12 mouse cellular contexts compared by ENCODE assay signal in genomic region chr17:45530346-45530782, GRCm38 (mm10). TPM values are rescaled to one million over a fixed set of nuclear protein-coding genes. Genes with fewer than 3 reads are reported as not detected.
DNase-seq lines count a peak whose midpoint lies in the region; ATAC-seq and TF ChIP-seq lines count a peak whose summit lies in the region.
"Had no signal": no experiment of that assay in that cellular context is flagged by ENCODE, and none has a peak within 500 bp of the region (broad histone marks: within the 10 kb centered on the region; RNA-seq: fewer than 3 reads in every experiment).

No protein-coding gene starts in this region.

- 50% methylated on average over 13 of the region's 13 CpGs for WGBS in hindbrain, embryonic 13.5 days
- WGBS in hindbrain, embryonic 12.5 days, result 45% methylated on average over 13 of the region's 13 CpGs
- 27% methylated on average over 13 of the region's 13 CpGs for WGBS in hindbrain, postnatal 0 days

- TF ChIP-seq CTCF in ES-Bruce4 (IDR thresholded peaks at IDR 0.05; ENCODE audit: low read depth, low read length), result peak; percentile 35
- TF ChIP-seq CTCF in hindbrain, postnatal 0 days (IDR thresholded peaks at IDR 0.05; ENCODE audit: low read depth), result peak; percentile 53

- peak; percentile 60; the same call in 1 of the 2 replicates for ATAC-seq in hindbrain, embryonic 13.5 days (ENCODE audit: low FRiP score)
- ATAC-seq in hindbrain, embryonic 12.5 days (ENCODE audit: low FRiP score), result no peak
- peak; percentile 81 for ATAC-seq in hindbrain, postnatal 0 days

- no peak overlapping the region for H3K4me3 ChIP-seq in hindbrain, embryonic 13.5 days
- H3K4me3 ChIP-seq in hindbrain, embryonic 12.5 days, result no peak overlapping the region
- H3K4me3 ChIP-seq in ES-Bruce4 (ENCODE audit: low read depth, low read length), result no peak overlapping the region
- H3K4me3 ChIP-seq in hindbrain, postnatal 0 days (ENCODE audit: low read length), result no peak overlapping the region
- H3K4me3 ChIP-seq: midbrain, embryonic 12.5 days had no signal

- no peaks in the 10 kb centered on the region for H3K4me1 ChIP-seq in hindbrain, embryonic 13.5 days (replicated peaks)
- no peaks in the 10 kb centered on the region for H3K4me1 ChIP-seq in hindbrain, embryonic 12.5 days
- H3K4me1 ChIP-seq in ES-Bruce4 (ENCODE audit: control insufficient read depth, insufficient read depth, low read length), result peaks cover 4% of the 10 kb centered on the region
- no peaks in the 10 kb centered on the region; the same call in 1 of the 2 replicates for H3K4me1 ChIP-seq in hindbrain, postnatal 0 days (ENCODE audit: insufficient read depth, low read length)
- H3K4me1 ChIP-seq: midbrain, embryonic 12.5 days had no signal

- peak; percentile 91 for DNase-seq in cerebellum, adult 8-10 months
- DNase-seq in hindbrain, postnatal 0 days (ENCODE audit: low spot score), result peak; percentile 84
- no peak for DNase-seq in Muller cell, postnatal 12 days (ENCODE audit: inconsistent ontology term)
- no peak for DNase-seq in kidney, adult 9 months
- DNase-seq in adrenal gland, postnatal 36 days, result no peak
- DNase-seq: B cell, adult 2 months; heart, adult 18-20 months; lung, adult 18-20 months had no signal

- no peak overlapping the region for H3K4me2 ChIP-seq in hindbrain, embryonic 13.5 days
- no peak overlapping the region for H3K4me2 ChIP-seq in hindbrain, embryonic 12.5 days (replicated peaks)
- no peak overlapping the region for H3K4me2 ChIP-seq in hindbrain, postnatal 0 days (ENCODE audit: low read depth, low read length)
- H3K4me2 ChIP-seq: midbrain, embryonic 12.5 days had no signal

- H3K36me3 ChIP-seq in hindbrain, embryonic 13.5 days, result no peaks in the 10 kb centered on the region
- no peaks in the 10 kb centered on the region for H3K36me3 ChIP-seq in hindbrain, embryonic 12.5 days
- no peaks in the 10 kb centered on the region for H3K36me3 ChIP-seq in ES-Bruce4 (ENCODE audit: control insufficient read depth, insufficient read depth, low read length, poor library complexity, severe bottlenecking)
- no peaks in the 10 kb centered on the region for H3K36me3 ChIP-seq in hindbrain, postnatal 0 days (ENCODE audit: insufficient read depth, low read length)
- H3K36me3 ChIP-seq: midbrain, embryonic 12.5 days had no signal

- H3K27ac ChIP-seq in hindbrain, embryonic 13.5 days, result 0 out of 2 replicates have a peak overlapping the region, but pooled peaks have one; percentile 12
- H3K27ac ChIP-seq in hindbrain, embryonic 12.5 days, result no peak overlapping the region
- no peak overlapping the region for H3K27ac ChIP-seq in ES-Bruce4 (ENCODE audit: insufficient read depth, low read length)
- H3K27ac ChIP-seq in hindbrain, postnatal 0 days, result peak overlapping the region; percentile 52
- H3K27ac ChIP-seq: midbrain, embryonic 12.5 days had no signal

- no peaks in the 10 kb centered on the region for H3K9me3 ChIP-seq in hindbrain, embryonic 13.5 days
- H3K9me3 ChIP-seq in hindbrain, embryonic 12.5 days (replicated peaks), result no peaks in the 10 kb centered on the region
- H3K9me3 ChIP-seq in ES-Bruce4 (replicated peaks; ENCODE audit: control insufficient read depth, insufficient read depth, low read length, poor library complexity, severe bottlenecking), result no peaks in the 10 kb centered on the region
- no peaks in the 10 kb centered on the region for H3K9me3 ChIP-seq in hindbrain, postnatal 0 days (ENCODE audit: low read length)
- H3K9me3 ChIP-seq: midbrain, embryonic 12.5 days had no signal

- H3K27me3 ChIP-seq in hindbrain, embryonic 13.5 days, result peaks cover 70% of the 10 kb centered on the region
- H3K27me3 ChIP-seq in hindbrain, embryonic 12.5 days, result peaks cover 57% of the 10 kb centered on the region
- H3K27me3 ChIP-seq in ES-Bruce4 (ENCODE audit: control insufficient read depth, insufficient read depth, low read length, poor library complexity, severe bottlenecking), result no peaks in the 10 kb centered on the region
- H3K27me3 ChIP-seq in hindbrain, postnatal 0 days (ENCODE audit: insufficient read depth, low read length), result no peaks in the 10 kb centered on the region

- H3K9ac ChIP-seq in hindbrain, embryonic 13.5 days, result no peak overlapping the region
- no peak overlapping the region for H3K9ac ChIP-seq in hindbrain, embryonic 12.5 days
- no peak overlapping the region for H3K9ac ChIP-seq in ES-Bruce4 (ENCODE audit: low read depth, poor library complexity, severe bottlenecking)
- H3K9ac ChIP-seq in hindbrain, postnatal 0 days (replicated peaks; ENCODE audit: low read length), result no peak overlapping the region
- H3K9ac ChIP-seq: midbrain, embryonic 12.5 days had no signal

- no peak for TF ChIP-seq EP300 in ES-Bruce4 (IDR thresholded peaks at IDR 0.05; ENCODE audit: insufficient read depth, low read depth, low read length)

- TF ChIP-seq POLR2A in ES-Bruce4 (IDR thresholded peaks at IDR 0.05; ENCODE audit: insufficient read depth, low read length), result no peak

RNA-seq across cellular contexts. Expression of gene Tcte1, which starts 7.1 kb away (rescaled TPM):
- polyA plus RNA-seq in hindbrain, embryonic 13.5 days (2015; fragmentation: Nextera tagmentation; extraction: Ambion mirVana), result 3.0 TPM in 2 replicates
- 2.3 and 3.2 TPM in 2 replicates for polyA plus RNA-seq in hindbrain, embryonic 12.5 days (2016; fragmentation: Nextera tagmentation; extraction: Ambion mirVana)
- not detected in 2 replicates for polyA plus RNA-seq in ES-Bruce4 (2011; ENCODE audit: insufficient read depth, insufficient read length, low read depth, missing spikeins)
- total RNA-seq in hindbrain, postnatal 0 days (2014; rRNA removed), result 0.58 and 1.5 TPM in 2 replicates
- 3.9 and 4.3 TPM in 2 replicates for polyA plus RNA-seq in hindbrain, postnatal 0 days (2015; fragmentation: Nextera tagmentation; extraction: Ambion mirVana)
- total RNA-seq in adrenal gland, postnatal 36 days (2021), result not detected
- total RNA-seq: heart, adult 18-20 months had no signal

RNA-seq across cellular contexts. Expression of gene Tmem151b, which starts 19.1 kb away (rescaled TPM):
- 26.6 and 27.3 TPM in 2 replicates for polyA plus RNA-seq in hindbrain, embryonic 13.5 days (2015; fragmentation: Nextera tagmentation; extraction: Ambion mirVana)
- 12.3 and 13.0 TPM in 2 replicates for polyA plus RNA-seq in hindbrain, embryonic 12.5 days (2016; fragmentation: Nextera tagmentation; extraction: Ambion mirVana)
- 1.5 and 1.8 TPM in 2 replicates for polyA plus RNA-seq in ES-Bruce4 (2011; ENCODE audit: insufficient read depth, insufficient read length, low read depth, missing spikeins)
- total RNA-seq in hindbrain, postnatal 0 days (2014; rRNA removed), result 107 and 114 TPM in 2 replicates
- polyA plus RNA-seq in hindbrain, postnatal 0 days (2015; fragmentation: Nextera tagmentation; extraction: Ambion mirVana), result 29.5 and 29.8 TPM in 2 replicates
- total RNA-seq in adrenal gland, postnatal 36 days (2021), result under 1 TPM; 0.13 to 0.23 TPM

RNA-seq across cellular contexts. Expression of gene Aars2, which starts 23.7 kb away (rescaled TPM):
- polyA plus RNA-seq in hindbrain, embryonic 13.5 days (2015; fragmentation: Nextera tagmentation; extraction: Ambion mirVana), result 17.4 and 19.1 TPM in 2 replicates
- polyA plus RNA-seq in hindbrain, embryonic 12.5 days (2016; fragmentation: Nextera tagmentation; extraction: Ambion mirVana), result 23.0 and 23.4 TPM in 2 replicates
- 18.1 and 19.0 TPM in 2 replicates for polyA plus RNA-seq in ES-Bruce4 (2011; ENCODE audit: insufficient read depth, insufficient read length, low read depth, missing spikeins)
- total RNA-seq in hindbrain, postnatal 0 days (2014; rRNA removed), result 28.5 and 34.5 TPM in 2 replicates
- polyA plus RNA-seq in hindbrain, postnatal 0 days (2015; fragmentation: Nextera tagmentation; extraction: Ambion mirVana), result 14.2 and 15.7 TPM in 2 replicates
- total RNA-seq in adrenal gland, postnatal 36 days (2021), result 10 to 100 TPM; 16.8 to 17.4 TPM

RNA-seq across cellular contexts. Expression of gene Nfkbie, which starts 25.1 kb away (rescaled TPM):
- 5.6 and 6.5 TPM in 2 replicates for polyA plus RNA-seq in hindbrain, embryonic 13.5 days (2015; fragmentation: Nextera tagmentation; extraction: Ambion mirVana)
- 7.0 and 7.7 TPM in 2 replicates for polyA plus RNA-seq in hindbrain, embryonic 12.5 days (2016; fragmentation: Nextera tagmentation; extraction: Ambion mirVana)
- 2.7 and 3.0 TPM in 2 replicates for polyA plus RNA-seq in ES-Bruce4 (2011; ENCODE audit: insufficient read depth, insufficient read length, low read depth, missing spikeins)
- total RNA-seq in hindbrain, postnatal 0 days (2014; rRNA removed), result 7.7 and 9.2 TPM in 2 replicates
- polyA plus RNA-seq in hindbrain, postnatal 0 days (2015; fragmentation: Nextera tagmentation; extraction: Ambion mirVana), result 5.2 and 6.0 TPM in 2 replicates
- 1 to 10 TPM; 3.7 TPM for total RNA-seq in adrenal gland, postnatal 36 days (2021)

RNA-seq across cellular contexts. Expression of gene Slc35b2, which starts 33.3 kb away (rescaled TPM):
- polyA plus RNA-seq in hindbrain, embryonic 13.5 days (2015; fragmentation: Nextera tagmentation; extraction: Ambion mirVana), result 86.5 and 91.1 TPM in 2 replicates
- 90.6 and 92.4 TPM in 2 replicates for polyA plus RNA-seq in hindbrain, embryonic 12.5 days (2016; fragmentation: Nextera tagmentation; extraction: Ambion mirVana)
- polyA plus RNA-seq in ES-Bruce4 (2011; ENCODE audit: insufficient read depth, insufficient read length, low read depth, missing spikeins), result 28.2 and 31.7 TPM in 2 replicates
- 105 and 139 TPM in 2 replicates for total RNA-seq in hindbrain, postnatal 0 days (2014; rRNA removed)
- polyA plus RNA-seq in hindbrain, postnatal 0 days (2015; fragmentation: Nextera tagmentation; extraction: Ambion mirVana), result 90.3 and 94.0 TPM in 2 replicates
- 10 to 100 TPM; 43.4 to 75.9 TPM for total RNA-seq in adrenal gland, postnatal 36 days (2021)

Comparison
In these comparisons a context has a peak if more than half of its experiments do, and no peak if none do; other contexts are left out.
1. H3K27ac ChIP-seq: peak in hindbrain, embryonic 13.5 days (single experiment) and hindbrain, postnatal 0 days (single experiment); none in hindbrain, embryonic 12.5 days (single experiment) and ES-Bruce4 (single experiment).
2. DNase-seq: peak in cerebellum, adult 8-10 months (single experiment) and hindbrain, postnatal 0 days (single experiment); none in Muller cell, postnatal 12 days (single experiment), kidney, adult 9 months (single experiment) and adrenal gland, postnatal 36 days (0 of 2).